Mouse (Mus musculus) midbrain, embryonic 10.5 days (tissue): ENCODE data around the gene Hist2h3c1. TPM values are rescaled to one million over a fixed set of nuclear protein-coding genes. Genes with fewer than 3 reads are reported as not detected.
A peak's percentile ranks its signal among the peaks of the same experiment; 100 is the strongest.

Experiments used
- DNase-seq: peaks from one replicate; pipeline ENCODE4 v3.0.0-alpha.2; 2017; ENCODE audit warnings: low spot score
- H3K27ac ChIP-seq: fragments of 300-500 bp; sonication (generic); replicated peaks from 2 replicates; pipeline ENCODE4 v1.5.1; 2016; ENCODE audit warnings: mild to moderate bottlenecking
- H3K27me3 ChIP-seq: fragments of 300-500 bp; sonication (generic); 2 replicates; pipeline ENCODE4 v1.6.1; 2016; ENCODE audit warnings: low read depth, mild to moderate bottlenecking; ENCODE audit not compliant: poor library complexity, severe bottlenecking
- H3K36me3 ChIP-seq: fragments of 300-500 bp; sonication (generic); 2 replicates; pipeline ENCODE4 v1.6.1; 2016; ENCODE audit warnings: mild to moderate bottlenecking, moderate library complexity
- H3K4me1 ChIP-seq: fragments of 300-500 bp; sonication (generic); 2 replicates; pipeline ENCODE4 v1.6.1; 2016
- H3K4me3 ChIP-seq: fragments of 300-500 bp; sonication (generic); 2 replicates; pipeline ENCODE4 v1.5.1; 2016; ENCODE audit warnings: mild to moderate bottlenecking, moderate library complexity
- H3K9me3 ChIP-seq: fragments of 300-500 bp; sonication (generic); replicated peaks from 2 replicates; pipeline ENCODE4 v1.6.1; 2016; ENCODE audit warnings: mild to moderate bottlenecking
- WGBS: fragments of 180-500 bp; shearing (Covaris S2); methylation state at CpG from one replicate; pipeline ENCODE4 v1.1.7; 2016; 5-methylcytosine and 5-hydroxymethylcytosine counted together
- polyA plus RNA-seq: library from polyadenylated mRNA; unstranded; fragments of >200 nt; fragmentation: Nextera tagmentation; extraction: Ambion mirVana; gene quantifications from 2 replicates; pipeline ENCODE4 v1.2.1, GENCODE M21; 2016

Gene Hist2h3c1
- polyA plus RNA-seq, 1 experiment from 2014 or later = 0.70 TPM

DNA sequence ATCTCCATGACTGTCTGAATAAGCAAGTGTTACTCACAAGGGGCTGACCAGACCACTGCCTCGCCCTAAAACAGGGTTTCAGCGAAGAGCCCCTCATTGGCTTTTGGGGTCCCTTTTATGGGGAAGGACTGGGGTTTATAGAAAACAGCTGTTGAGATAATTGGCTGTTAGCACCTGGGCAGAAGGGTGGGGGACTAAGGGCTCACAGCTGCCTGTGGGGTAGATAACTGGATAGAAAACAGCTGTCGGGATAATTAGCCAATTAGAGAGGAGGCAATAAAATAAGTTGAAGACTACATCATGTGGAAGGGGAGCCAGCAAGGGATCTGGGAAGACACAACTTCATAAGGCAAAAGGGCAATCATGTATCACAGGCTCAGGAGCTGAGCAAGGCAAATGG, 4.4 kb downstream of the Hist2h3c1 start:
- no peaks in the 10 kb centered on the region for H3K9me3 ChIP-seq

DNA sequence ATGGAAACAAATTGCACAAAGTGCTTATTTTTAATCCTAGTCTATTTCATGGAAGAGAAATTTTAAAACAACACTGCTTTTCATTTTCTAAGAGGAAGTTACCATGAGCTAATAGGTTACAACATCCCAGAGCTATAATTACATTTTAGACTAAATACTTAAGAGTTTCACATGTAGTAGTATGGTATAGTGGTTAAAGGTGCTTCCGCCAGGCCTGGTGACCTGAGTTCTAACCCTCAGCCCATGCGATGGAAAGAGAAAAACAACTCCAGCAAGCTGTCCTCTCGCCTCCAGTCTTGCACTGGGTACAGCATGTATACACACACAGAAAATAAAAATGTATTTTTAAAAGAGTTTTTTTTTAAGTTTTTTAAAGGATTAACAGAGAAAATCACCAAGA, 5.3 kb downstream of the Hist2h3c1 start:
- H3K4me3 ChIP-seq = no peak overlapping the region
- H3K27me3 ChIP-seq = no peaks in the 10 kb centered on the region
- H3K4me1 ChIP-seq = peaks cover 23% of the 10 kb centered on the region
- no peaks in the 10 kb centered on the region for H3K36me3 ChIP-seq
- DNase-seq = no peak
- WGBS = 84% methylated on average over 3 of the region's 3 CpGs
- H3K9me3 ChIP-seq = no peaks in the 10 kb centered on the region
- H3K27ac ChIP-seq = no peak overlapping the region

More for the DNA sequence above, 4.4 kb downstream of the Hist2h3c1 start:
- WGBS = 87% methylated on average over 3 of the region's 3 CpGs
- peak overlapping the region; percentile 13; the same call in 1 of the 2 replicates for H3K27ac ChIP-seq
- no peaks in the 10 kb centered on the region for H3K27me3 ChIP-seq
- no peak for DNase-seq
- no peak overlapping the region for H3K4me3 ChIP-seq
- peaks cover 23% of the 10 kb centered on the region for H3K4me1 ChIP-seq
- H3K36me3 ChIP-seq = no peaks in the 10 kb centered on the region

DNA sequence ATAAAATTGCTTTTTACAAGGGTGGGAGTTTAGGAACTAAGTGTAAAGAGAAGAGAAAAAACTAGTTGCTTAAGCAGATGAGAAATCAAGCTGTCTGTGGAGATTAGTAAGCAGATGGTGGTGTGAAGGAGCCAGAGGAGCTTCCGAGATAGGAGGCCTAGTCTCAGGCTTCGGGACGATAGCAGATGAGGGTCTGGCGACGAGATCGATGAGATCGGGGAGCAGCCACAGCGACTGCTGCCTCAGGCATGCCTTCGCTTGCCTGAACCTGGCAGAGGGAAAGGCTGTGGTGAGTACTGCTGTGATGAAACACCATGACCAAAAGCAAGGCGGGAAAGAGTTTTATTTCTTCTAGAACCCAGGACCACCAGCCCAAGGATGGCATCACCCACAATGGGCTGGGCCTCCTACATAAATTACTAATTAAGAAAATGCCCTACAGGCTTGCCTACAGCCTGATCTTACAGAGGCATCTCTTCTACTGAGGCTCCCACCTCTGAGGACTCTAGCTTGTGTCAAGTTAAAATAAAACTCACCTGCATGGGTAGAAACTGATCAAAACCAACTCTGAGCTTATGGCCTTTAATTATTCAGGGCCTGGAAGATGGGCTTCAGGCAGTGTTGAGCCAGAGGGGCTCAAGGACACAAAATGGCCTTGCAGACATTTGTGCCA, 8.3 kb downstream of the Hist2h3c1 start:
- Histone ChIP-seq H3K36me3 (no peaks in the 10 kb centered on the region), H3K27ac (peak overlapping the region; percentile 56), H3K4me1 (peaks cover 6% of the 10 kb centered on the region), H3K4me3 (no peak overlapping the region), H3K27me3 (no peaks in the 10 kb centered on the region), H3K9me3 (no peaks in the 10 kb centered on the region)
- WGBS = 53% methylated on average over 10 of the region's 10 CpGs
- DNase-seq = peak; percentile 50

DNA sequence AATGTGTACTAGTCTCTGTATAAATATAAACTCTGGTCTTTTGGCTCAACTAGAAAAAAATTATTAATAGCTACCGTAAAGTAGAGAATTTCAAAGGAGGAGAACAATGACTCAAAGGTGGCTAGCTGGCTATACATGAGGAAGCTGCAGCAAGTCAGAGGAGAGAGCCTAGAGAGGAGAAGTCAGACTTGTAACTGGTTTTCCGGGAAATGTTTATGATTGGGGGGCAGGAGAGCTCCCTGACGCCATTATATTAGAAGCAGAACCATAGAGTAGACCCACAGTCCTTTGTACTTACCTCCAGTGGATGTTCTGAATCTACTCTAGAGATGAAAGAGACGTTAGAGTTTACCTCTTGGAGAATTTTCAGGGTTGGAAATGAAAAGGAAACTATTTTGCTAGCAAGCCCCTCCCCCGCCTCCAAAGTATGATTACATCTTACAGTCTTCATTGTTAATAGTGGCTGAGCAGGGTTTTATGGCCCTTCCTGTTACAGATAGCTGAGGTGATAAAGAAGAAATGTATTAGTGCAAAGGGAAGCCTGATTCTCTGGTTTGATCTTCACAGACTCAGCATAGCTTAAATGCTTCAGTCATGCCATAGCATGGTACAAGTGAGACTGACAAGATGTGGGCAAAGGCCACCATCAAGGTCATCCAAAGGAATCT, 9.6 kb downstream of the Hist2h3c1 start:
- no peaks in the 10 kb centered on the region for H3K9me3 ChIP-seq
- H3K4me1 ChIP-seq = peaks cover 7% of the 10 kb centered on the region
- no peaks in the 10 kb centered on the region for H3K36me3 ChIP-seq
- no peak overlapping the region for H3K27ac ChIP-seq
- H3K4me3 ChIP-seq = no peak overlapping the region
- no peaks in the 10 kb centered on the region for H3K27me3 ChIP-seq
- WGBS = 88% methylated on average over 5 of the region's 5 CpGs
- DNase-seq = no peak

DNA sequence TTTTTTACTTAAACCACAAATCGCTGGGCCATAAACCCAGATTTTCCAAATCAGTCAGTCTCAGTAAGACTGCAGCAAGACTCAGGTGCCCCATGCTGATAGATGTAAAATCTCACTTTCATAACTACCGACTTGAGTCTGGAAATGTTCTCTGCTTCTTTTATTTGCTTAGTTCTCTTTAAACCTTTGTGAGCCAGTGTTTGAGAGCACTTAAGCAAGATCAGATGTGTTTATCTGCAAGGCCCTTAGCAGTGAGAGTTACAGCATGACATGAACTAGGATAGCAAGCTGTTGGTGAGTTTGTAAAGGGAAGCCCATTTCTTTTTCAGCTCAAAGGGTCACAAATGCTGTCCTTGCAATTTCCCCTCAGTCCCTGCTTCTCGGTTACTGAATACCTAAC, 10.7 kb downstream of the Hist2h3c1 start:
- WGBS = 84% methylated on average over 3 of the region's 3 CpGs

DNA sequence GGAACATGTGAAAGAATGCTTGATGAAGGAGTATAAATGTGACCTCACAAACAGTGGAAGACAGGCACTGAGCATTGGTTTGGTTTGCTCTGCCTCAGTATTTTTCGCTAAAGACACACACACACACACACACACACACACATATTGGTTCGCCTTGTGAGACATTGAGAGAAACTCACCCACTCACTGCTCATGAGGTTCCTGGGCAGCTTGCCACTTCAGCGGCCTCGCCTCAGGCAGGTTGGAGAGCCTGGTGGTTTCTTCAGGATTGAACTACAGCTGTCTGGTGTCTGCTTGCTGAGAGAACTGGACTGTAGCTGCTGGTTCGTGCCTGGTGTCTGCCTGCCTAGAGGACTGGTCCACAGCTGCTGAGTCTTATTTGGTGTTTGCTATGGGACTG, 13.7 kb downstream of the Hist2h3c1 start:
- Histone ChIP-seq H3K9me3 (no peaks in the 10 kb centered on the region), H3K36me3 (no peaks in the 10 kb centered on the region), H3K27ac (peak overlapping the region; percentile 1; the same call in 1 of the 2 replicates), H3K27me3 (no peaks in the 10 kb centered on the region), H3K4me3 (no peak overlapping the region), H3K4me1 (peaks cover 37% of the 10 kb centered on the region)
- WGBS = 89% methylated on average over 5 of the region's 5 CpGs
- no peak for DNase-seq

More for the DNA sequence above, 10.7 kb downstream of the Hist2h3c1 start:
- no peaks in the 10 kb centered on the region for H3K36me3 ChIP-seq
- H3K27me3 ChIP-seq = no peaks in the 10 kb centered on the region
- H3K4me3 ChIP-seq = no peak overlapping the region
- no peaks in the 10 kb centered on the region for H3K9me3 ChIP-seq
- H3K4me1 ChIP-seq = peaks cover 18% of the 10 kb centered on the region
- H3K27ac ChIP-seq = no peak overlapping the region
- no peak for DNase-seq

DNA sequence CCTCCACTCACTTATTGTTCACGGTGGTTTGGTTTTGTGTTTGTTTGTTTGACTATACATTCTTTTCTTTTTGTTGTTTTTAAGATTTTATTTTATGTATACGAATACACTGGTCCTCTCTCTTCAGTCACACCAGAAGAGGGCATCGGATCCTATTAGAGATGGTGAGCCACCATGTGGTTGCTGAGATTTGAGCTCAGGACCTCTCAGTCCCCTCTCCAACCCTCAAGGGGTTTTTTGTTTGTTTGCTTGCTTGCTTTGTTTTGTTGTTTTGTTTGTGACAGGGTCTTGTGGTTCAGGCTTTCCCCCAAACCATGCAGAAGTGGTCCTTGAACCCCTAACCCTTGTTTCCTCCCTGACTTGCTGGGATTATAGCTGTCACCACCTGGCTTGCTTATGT, 15.1 kb downstream of the Hist2h3c1 start:
- H3K9me3 ChIP-seq = no peaks in the 10 kb centered on the region
- H3K4me3 ChIP-seq = peak overlapping the region; percentile 68
- peak overlapping the region; percentile 96 for H3K27ac ChIP-seq
- H3K36me3 ChIP-seq = no peaks in the 10 kb centered on the region
- WGBS = 55% methylated on average over 3 of the region's 3 CpGs
- DNase-seq = no peak
- H3K4me1 ChIP-seq = peaks cover 37% of the 10 kb centered on the region
- no peaks in the 10 kb centered on the region for H3K27me3 ChIP-seq

DNA sequence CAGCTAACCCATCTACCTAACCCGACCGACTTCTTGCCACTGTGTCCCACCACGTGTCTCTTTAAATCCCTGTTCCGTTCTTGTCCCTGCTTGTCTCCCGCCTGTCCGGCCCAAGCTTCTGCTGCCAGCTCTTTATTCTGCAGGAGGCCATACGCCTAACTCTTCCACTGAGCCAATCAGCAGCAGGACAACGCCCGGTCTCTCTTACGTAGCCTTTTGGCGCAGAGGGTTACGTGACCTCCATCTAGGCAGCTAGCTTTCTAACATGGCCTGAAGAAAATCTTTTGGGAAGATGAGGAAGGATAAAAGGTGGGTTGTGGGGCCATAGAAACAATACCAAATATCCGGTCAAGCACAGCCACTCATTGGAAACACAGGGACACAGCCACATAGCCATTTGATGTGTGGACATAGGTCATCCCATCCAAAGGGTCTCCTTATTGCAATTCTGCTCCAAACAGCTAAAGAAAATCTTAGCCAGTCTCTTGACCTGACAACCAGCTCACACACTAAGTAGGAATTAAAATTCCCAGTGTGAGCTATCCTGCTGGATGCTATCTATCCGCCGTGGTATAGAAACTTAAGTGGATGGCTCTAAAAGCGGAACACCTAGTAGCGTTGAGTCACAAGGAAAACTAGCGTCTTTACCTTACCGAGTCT, 15.9 kb downstream of the Hist2h3c1 start:
- Histone ChIP-seq H3K27ac (peak overlapping the region; percentile 96), H3K4me3 (peak overlapping the region; percentile 68), H3K4me1 (peaks cover 42% of the 10 kb centered on the region), H3K27me3 (no peaks in the 10 kb centered on the region), H3K9me3 (no peaks in the 10 kb centered on the region), H3K36me3 (no peaks in the 10 kb centered on the region)
- under 1% methylated on average over 19 of the region's 19 CpGs for WGBS
- peak; percentile 87 for DNase-seq

DNA sequence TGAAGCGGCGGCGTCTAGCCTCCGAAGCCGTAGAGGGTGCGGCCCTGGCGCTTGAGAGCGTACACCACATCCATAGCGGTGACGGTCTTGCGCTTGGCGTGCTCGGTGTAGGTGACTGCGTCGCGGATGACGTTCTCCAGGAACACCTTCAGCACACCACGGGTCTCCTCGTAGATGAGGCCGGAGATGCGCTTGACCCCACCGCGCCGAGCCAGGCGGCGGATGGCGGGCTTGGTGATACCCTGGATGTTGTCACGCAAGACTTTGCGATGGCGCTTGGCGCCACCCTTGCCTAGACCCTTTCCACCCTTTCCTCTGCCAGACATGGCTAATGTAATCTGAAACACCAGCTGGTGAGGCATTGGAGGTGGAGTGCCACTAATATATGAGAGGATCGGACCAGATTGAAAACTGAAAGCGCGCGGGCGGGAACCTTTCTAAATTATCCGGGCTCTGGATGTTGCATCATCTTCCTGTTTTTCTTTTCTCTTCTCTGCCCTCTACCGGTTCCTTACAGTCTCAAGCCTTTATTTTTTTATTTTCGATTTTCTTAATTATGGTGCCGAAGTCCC, 16.6 kb downstream of the Hist2h3c1 start, which contains the start of gene Hist2h4:
Hist2h4 (minus strand) TSS at position 333 of the 572 bp plus-strand sequence.
- Histone ChIP-seq H3K36me3 (no peaks in the 10 kb centered on the region), H3K27me3 (no peaks in the 10 kb centered on the region), H3K4me1 (peaks cover 49% of the 10 kb centered on the region), H3K9me3 (no peaks in the 10 kb centered on the region), H3K27ac (peak within 1 kb of the TSS; percentile 96), H3K4me3 (peak within 1 kb of the TSS; percentile 68)
- peak; percentile 95 for DNase-seq
- under 1% methylated on average over 40 of the region's 40 CpGs for WGBS

DNA sequence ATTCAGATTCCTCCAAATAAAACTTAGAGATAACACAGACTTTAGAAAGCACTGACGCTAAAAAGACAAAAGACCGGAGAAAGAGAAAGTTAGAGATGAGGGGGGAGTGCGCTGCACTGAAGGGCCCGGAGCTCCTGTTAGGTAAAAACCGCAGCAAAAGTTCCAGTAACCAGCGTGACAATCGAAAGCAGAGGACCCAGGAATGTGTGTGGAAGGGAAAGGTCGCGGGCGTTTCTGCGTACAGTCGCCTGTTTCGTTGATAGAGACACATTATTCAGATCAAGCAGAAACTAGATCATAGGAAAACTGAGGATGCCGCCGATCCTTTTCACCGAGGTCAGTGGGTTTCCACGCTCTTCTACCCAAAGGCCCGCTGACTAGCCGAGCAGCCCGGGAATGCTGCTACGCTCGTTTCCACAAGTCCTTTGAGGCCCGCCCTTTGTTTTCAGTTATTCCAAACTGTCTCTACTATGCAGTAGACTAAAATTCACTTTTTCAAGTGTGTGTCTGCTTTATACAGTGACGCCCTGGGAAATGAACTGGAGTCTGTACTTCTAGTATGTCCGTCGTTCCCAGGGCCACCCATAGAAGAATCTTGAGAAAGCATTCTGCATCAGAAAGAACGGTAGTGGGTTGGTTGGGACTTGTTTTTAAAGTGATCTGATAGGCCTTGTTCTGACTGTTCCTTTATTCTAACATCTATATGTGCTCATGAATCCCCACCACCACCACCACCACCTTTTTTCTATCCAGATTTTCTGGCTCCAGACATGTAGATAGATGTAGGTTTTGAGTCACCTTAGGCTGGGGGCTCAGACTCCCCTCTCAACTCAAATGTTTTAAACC, 17.3 kb downstream of the Hist2h3c1 start:
- H3K4me3 ChIP-seq = peak overlapping the region; percentile 68
- DNase-seq = peak; percentile 63
- H3K36me3 ChIP-seq = no peaks in the 10 kb centered on the region
- peaks cover 51% of the 10 kb centered on the region for H3K4me1 ChIP-seq
- WGBS = 8% methylated on average over 27 of the region's 27 CpGs
- H3K9me3 ChIP-seq = no peaks in the 10 kb centered on the region
- H3K27me3 ChIP-seq = no peaks in the 10 kb centered on the region
- peak overlapping the region; percentile 96 for H3K27ac ChIP-seq

DNA sequence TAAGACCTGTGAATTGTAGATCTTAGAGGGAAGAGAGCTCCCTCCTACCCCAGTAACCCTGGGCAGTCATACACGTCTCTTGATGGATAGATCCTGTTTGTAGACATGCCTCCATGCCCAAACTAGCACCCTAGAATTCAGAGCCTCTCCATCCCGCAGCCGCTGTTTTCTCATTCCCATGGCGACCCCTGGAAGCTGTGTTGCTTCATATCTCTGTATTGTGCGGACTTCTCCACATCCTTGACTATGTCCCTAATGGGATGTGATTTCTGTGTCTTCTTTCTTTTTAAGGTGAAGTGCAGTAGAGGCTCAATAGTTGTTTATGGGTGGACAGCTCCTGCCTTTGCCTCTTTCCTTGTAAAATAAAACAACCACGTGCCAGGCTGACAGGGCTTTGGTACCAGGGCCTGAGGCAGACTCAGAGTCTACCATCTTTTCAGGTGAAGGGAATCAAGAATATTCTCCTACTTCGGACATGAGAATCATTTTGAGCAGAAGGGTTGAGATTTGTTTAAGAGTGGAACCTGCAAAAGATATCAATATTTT, 18.0 kb downstream of the Hist2h3c1 start:
- Histone ChIP-seq H3K36me3 (no peaks in the 10 kb centered on the region), H3K27ac (peak overlapping the region; percentile 96), H3K9me3 (no peaks in the 10 kb centered on the region), H3K4me1 (peaks cover 51% of the 10 kb centered on the region), H3K27me3 (no peaks in the 10 kb centered on the region), H3K4me3 (peak overlapping the region; percentile 68)
- DNase-seq = peak; percentile 43
- 79% methylated on average over 7 of the region's 7 CpGs for WGBS
